Mouse (Mus musculus): ENCODE measurements around the gene Zfp454. TPM values are rescaled to one million over a fixed set of nuclear protein-coding genes. Genes with fewer than 3 reads are reported as not detected.

The Zfp454 gene
- 10.8 and 11.1 TPM in 2 replicates for polyA plus RNA-seq (2015; fragmentation: Nextera tagmentation; extraction: Ambion mirVana)

- peak; percentile 98 for ATAC-seq
- 6% methylated on average over 26 of the region's 26 CpGs for WGBS
- Histone ChIP-seq H3K9me3 (ENCODE audit: control insufficient read depth, low read length) (peaks cover 3% of the 10 kb centered on the region; the same call in 1 of the 2 replicates), H3K9ac (ENCODE audit: low read depth, low read length) (peak within 1 kb of the TSS; percentile 75), H3K4me1 (ENCODE audit: control insufficient read depth, insufficient read depth, low read depth, low read length) (peaks cover 8% of the 10 kb centered on the region), H3K4me3 (ENCODE audit: low read length) (peak within 1 kb of the TSS; percentile 49), H3K27ac (ENCODE audit: low read depth, low read length) (peak within 1 kb of the TSS; percentile 79), H3K36me3 (ENCODE audit: control insufficient read depth, insufficient read depth, low read length) (peaks cover 11% of the 10 kb centered on the region), H3K27me3 (replicated peaks; ENCODE audit: control insufficient read depth, insufficient read depth, low read length) (no peaks in the 10 kb centered on the region), H3K4me2 (ENCODE audit: low read length) (peak within 1 kb of the TSS; percentile 86)
These were observed at the start of gene Zfp454 for GRCm38 (mm10) chr11:50887390-50888128. Zfp454 (minus strand) TSS chr11:50887651.

- H3K27ac ChIP-seq (ENCODE audit: low read depth, low read length) = peak overlapping the region; percentile 64
- no peaks in the 10 kb centered on the region for H3K27me3 ChIP-seq (replicated peaks; ENCODE audit: control insufficient read depth, insufficient read depth, low read length)
- peaks cover 5% of the 10 kb centered on the region for H3K4me1 ChIP-seq (ENCODE audit: control insufficient read depth, insufficient read depth, low read depth, low read length)
- WGBS = 64% methylated on average over 1 of the region's 1 CpGs
- H3K4me3 ChIP-seq (ENCODE audit: low read length) = no peak overlapping the region; the same call in 1 of the 2 replicates
- H3K9ac ChIP-seq (ENCODE audit: low read depth, low read length) = no peak overlapping the region
- H3K9me3 ChIP-seq (ENCODE audit: control insufficient read depth, low read length) = no peaks in the 10 kb centered on the region
- no peaks in the 10 kb centered on the region for H3K36me3 ChIP-seq (ENCODE audit: control insufficient read depth, insufficient read depth, low read length)
- H3K4me2 ChIP-seq (ENCODE audit: low read length) = peak overlapping the region; percentile 88
- ATAC-seq = peak; percentile 43
These were observed 44.6 kb upstream of the Zfp454 start for GRCm38 (mm10) chr11:50932040-50932439.

DNA sequence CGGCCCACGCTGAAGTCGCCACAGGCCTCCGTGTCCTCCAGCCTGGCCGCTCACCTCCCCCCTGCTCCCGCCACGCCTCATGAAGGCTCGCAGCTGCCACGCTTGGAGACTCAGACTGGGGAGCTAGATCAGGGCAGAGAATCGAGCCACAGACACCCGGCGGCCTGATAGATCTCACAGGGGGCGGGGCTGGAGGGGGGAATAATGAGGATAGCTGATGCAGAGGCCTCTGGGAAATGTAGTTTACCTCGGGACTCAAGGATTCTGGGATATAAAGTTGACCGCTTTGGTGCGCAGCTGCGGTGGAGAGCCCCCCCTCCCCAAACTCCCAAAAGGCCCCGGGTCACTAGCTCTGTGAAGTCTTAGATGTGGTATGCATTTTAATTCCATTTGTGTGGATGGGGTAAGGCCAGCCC lies 44.0 kb upstream of the Zfp454 start, which contains the start of gene Zfp354b:
Gene Zfp354b, minus strand, starts transcription at position 183 of the 416 bp plus-strand sequence.
- peak; percentile 96 for ATAC-seq
- Histone ChIP-seq H3K4me2 (ENCODE audit: low read length) (peak within 1 kb of the TSS; percentile 88), H3K4me1 (ENCODE audit: control insufficient read depth, insufficient read depth, low read depth, low read length) (peaks cover 5% of the 10 kb centered on the region), H3K27ac (ENCODE audit: low read depth, low read length) (peak within 1 kb of the TSS; percentile 86), H3K9ac (ENCODE audit: low read depth, low read length) (peak within 1 kb of the TSS; percentile 76), H3K36me3 (ENCODE audit: control insufficient read depth, insufficient read depth, low read length) (no peaks in the 10 kb centered on the region), H3K4me3 (ENCODE audit: low read length) (peak within 1 kb of the TSS; percentile 60), H3K27me3 (replicated peaks; ENCODE audit: control insufficient read depth, insufficient read depth, low read length) (no peaks in the 10 kb centered on the region), H3K9me3 (ENCODE audit: control insufficient read depth, low read length) (no peaks in the 10 kb centered on the region)
- 0% methylated on average over 18 of the region's 18 CpGs for WGBS

GRCm38 (mm10) chr11:50931021-50931420 lies 43.6 kb upstream of the Zfp454 start:
- 2% methylated on average over 16 of the region's 16 CpGs for WGBS
- H3K27me3 ChIP-seq (replicated peaks; ENCODE audit: control insufficient read depth, insufficient read depth, low read length) = no peaks in the 10 kb centered on the region
- no peaks in the 10 kb centered on the region for H3K9me3 ChIP-seq (ENCODE audit: control insufficient read depth, low read length)
- peak overlapping the region; percentile 60 for H3K4me3 ChIP-seq (ENCODE audit: low read length)
- peak overlapping the region; percentile 76 for H3K9ac ChIP-seq (ENCODE audit: low read depth, low read length)
- H3K4me1 ChIP-seq (ENCODE audit: control insufficient read depth, insufficient read depth, low read depth, low read length) = peaks cover 5% of the 10 kb centered on the region
- H3K27ac ChIP-seq (ENCODE audit: low read depth, low read length) = peak overlapping the region; percentile 86
- H3K4me2 ChIP-seq (ENCODE audit: low read length) = peak overlapping the region; percentile 88
- ATAC-seq = peak; percentile 72
- H3K36me3 ChIP-seq (ENCODE audit: control insufficient read depth, insufficient read depth, low read length) = no peaks in the 10 kb centered on the region

- peaks cover 5% of the 10 kb centered on the region for H3K4me1 ChIP-seq (ENCODE audit: control insufficient read depth, insufficient read depth, low read depth, low read length)
- peak overlapping the region; percentile 88 for H3K4me2 ChIP-seq (ENCODE audit: low read length)
- peak overlapping the region; percentile 86 for H3K27ac ChIP-seq (ENCODE audit: low read depth, low read length)
- peak overlapping the region; percentile 60 for H3K4me3 ChIP-seq (ENCODE audit: low read length)
- WGBS = 19% methylated on average over 14 of the region's 14 CpGs
- H3K27me3 ChIP-seq (replicated peaks; ENCODE audit: control insufficient read depth, insufficient read depth, low read length) = no peaks in the 10 kb centered on the region
- no peak for ATAC-seq
- H3K36me3 ChIP-seq (ENCODE audit: control insufficient read depth, insufficient read depth, low read length) = no peaks in the 10 kb centered on the region
- no peaks in the 10 kb centered on the region for H3K9me3 ChIP-seq (ENCODE audit: control insufficient read depth, low read length)
- H3K9ac ChIP-seq (ENCODE audit: low read depth, low read length) = peak overlapping the region; percentile 76
These were observed 43.1 kb upstream of the Zfp454 start for GRCm38 (mm10) chr11:50930469-50931014.

DNA sequence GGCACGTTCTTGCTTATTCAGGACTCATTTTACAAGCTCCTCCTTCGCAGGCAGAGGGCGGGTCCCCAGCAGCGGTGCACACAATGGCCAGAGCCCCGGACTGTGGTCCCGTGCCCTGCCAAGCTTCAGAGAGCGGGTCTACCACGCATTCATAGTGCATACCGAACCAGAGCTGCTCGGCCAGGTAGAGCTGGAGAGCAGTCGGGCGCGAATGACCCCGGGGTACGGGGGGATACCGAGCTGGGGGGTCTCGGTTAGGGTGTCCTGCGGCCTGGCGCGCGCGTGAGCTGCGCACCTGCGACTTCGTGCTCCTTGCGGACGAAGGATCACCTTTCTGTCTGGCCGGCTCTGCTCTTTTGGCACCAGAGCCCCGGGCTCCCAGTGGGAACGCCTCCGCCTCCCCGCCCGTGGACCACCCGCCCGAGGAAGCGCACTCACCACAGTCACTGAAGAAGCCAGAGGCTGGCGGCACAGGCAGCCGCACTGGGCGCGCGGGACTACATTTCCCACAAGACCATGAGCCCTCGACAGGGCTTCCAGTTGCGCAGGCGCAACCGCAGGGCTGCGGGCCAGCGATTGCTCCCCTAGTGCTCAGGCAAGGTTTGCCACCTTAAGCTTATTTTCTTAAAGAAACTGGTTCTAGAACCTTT lies 28.3 kb upstream of the Zfp454 start, which contains the start of gene Zfp2:
Gene Zfp2, minus strand, starts transcription at position 495 of the 650 bp plus-strand sequence.
- Histone ChIP-seq H3K4me1 (ENCODE audit: control insufficient read depth, insufficient read depth, low read depth, low read length) (peaks cover 7% of the 10 kb centered on the region), H3K36me3 (ENCODE audit: control insufficient read depth, insufficient read depth, low read length) (peaks cover 18% of the 10 kb centered on the region), H3K4me2 (ENCODE audit: low read length) (peak within 1 kb of the TSS; percentile 47), H3K9me3 (ENCODE audit: control insufficient read depth, low read length) (peaks cover 19% of the 10 kb centered on the region), H3K9ac (ENCODE audit: low read depth, low read length) (peak within 1 kb of the TSS; percentile 95), H3K4me3 (ENCODE audit: low read length) (peak within 1 kb of the TSS; percentile 91), H3K27ac (ENCODE audit: low read depth, low read length) (peak within 1 kb of the TSS; percentile 95), H3K27me3 (replicated peaks; ENCODE audit: control insufficient read depth, insufficient read depth, low read length) (no peaks in the 10 kb centered on the region)
- ATAC-seq = peak; percentile 98
- WGBS = 0% methylated on average over 47 of the region's 47 CpGs

DNA sequence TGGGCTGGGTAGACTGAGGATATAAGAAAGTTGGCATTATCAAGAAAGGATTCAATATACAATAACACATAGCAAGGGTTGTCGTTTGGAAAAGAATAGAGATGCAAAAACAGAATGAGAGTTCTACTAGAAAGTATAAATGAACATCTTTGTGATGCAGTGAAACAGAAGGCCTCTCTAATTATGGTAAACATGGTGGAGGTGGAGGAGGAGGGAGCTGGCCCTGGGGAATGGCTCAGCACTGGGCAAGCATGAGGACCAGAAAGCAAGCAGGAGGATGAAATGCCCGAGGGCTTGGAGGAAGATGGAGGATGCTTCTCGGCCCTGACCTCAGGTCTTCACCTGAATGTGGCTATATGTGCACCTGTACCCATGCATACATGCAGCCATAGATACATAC lies 27.0 kb upstream of the Zfp454 start:
- H3K9ac ChIP-seq (ENCODE audit: low read depth, low read length) = no peak overlapping the region
- H3K4me1 ChIP-seq (ENCODE audit: control insufficient read depth, insufficient read depth, low read depth, low read length) = peaks cover 7% of the 10 kb centered on the region
- no peak overlapping the region for H3K4me3 ChIP-seq (ENCODE audit: low read length)
- ATAC-seq = no peak
- H3K36me3 ChIP-seq (ENCODE audit: control insufficient read depth, insufficient read depth, low read length) = peaks cover 31% of the 10 kb centered on the region
- peaks cover 26% of the 10 kb centered on the region for H3K9me3 ChIP-seq (ENCODE audit: control insufficient read depth, low read length)
- H3K27ac ChIP-seq (ENCODE audit: low read depth, low read length) = no peak overlapping the region
- H3K4me2 ChIP-seq (ENCODE audit: low read length) = peak overlapping the region; percentile 47; the same call in 1 of the 2 replicates
- WGBS = 94% methylated on average over 3 of the region's 3 CpGs
- H3K27me3 ChIP-seq (replicated peaks; ENCODE audit: control insufficient read depth, insufficient read depth, low read length) = no peaks in the 10 kb centered on the region

- H3K9ac ChIP-seq (ENCODE audit: low read depth, low read length) = no peak overlapping the region
- no peak overlapping the region for H3K4me2 ChIP-seq (ENCODE audit: low read length)
- H3K9me3 ChIP-seq (ENCODE audit: control insufficient read depth, low read length) = peaks cover 29% of the 10 kb centered on the region
- no peak overlapping the region for H3K27ac ChIP-seq (ENCODE audit: low read depth, low read length)
- WGBS = 85% methylated on average over 1 of the region's 1 CpGs
- ATAC-seq = no peak
- H3K4me1 ChIP-seq (ENCODE audit: control insufficient read depth, insufficient read depth, low read depth, low read length) = peaks cover 7% of the 10 kb centered on the region
- H3K36me3 ChIP-seq (ENCODE audit: control insufficient read depth, insufficient read depth, low read length) = peaks cover 43% of the 10 kb centered on the region
- H3K27me3 ChIP-seq (replicated peaks; ENCODE audit: control insufficient read depth, insufficient read depth, low read length) = no peaks in the 10 kb centered on the region
- no peak overlapping the region for H3K4me3 ChIP-seq (ENCODE audit: low read length)
These were observed 25.9 kb upstream of the Zfp454 start for GRCm38 (mm10) chr11:50913301-50913700.

DNA sequence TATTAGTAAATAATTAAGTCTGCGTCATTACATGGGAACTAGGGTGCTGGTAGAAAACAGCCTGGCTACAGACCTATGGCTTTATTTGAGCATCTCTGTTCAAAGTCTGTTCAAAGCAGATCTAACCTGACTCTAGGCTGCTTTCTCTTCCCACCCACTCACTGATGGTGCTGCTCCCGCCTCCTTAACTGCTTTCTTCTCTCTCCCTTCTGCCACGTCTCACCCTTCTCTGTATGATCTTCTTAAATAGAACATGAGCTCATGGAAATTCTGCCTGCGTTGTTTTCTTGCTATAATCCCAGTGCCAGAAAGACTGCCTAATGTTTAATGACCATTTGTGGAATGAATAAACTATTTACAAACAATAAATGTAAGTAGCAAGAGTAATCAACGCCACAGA lies 20.7 kb upstream of the Zfp454 start:
- peaks cover 57% of the 10 kb centered on the region for H3K9me3 ChIP-seq (ENCODE audit: control insufficient read depth, low read length)
- no peaks in the 10 kb centered on the region for H3K27me3 ChIP-seq (replicated peaks; ENCODE audit: control insufficient read depth, insufficient read depth, low read length)
- H3K4me3 ChIP-seq (ENCODE audit: low read length) = no peak overlapping the region
- no peaks in the 10 kb centered on the region for H3K4me1 ChIP-seq (ENCODE audit: control insufficient read depth, insufficient read depth, low read depth, low read length)
- ATAC-seq = no peak
- H3K27ac ChIP-seq (ENCODE audit: low read depth, low read length) = no peak overlapping the region
- 92% methylated on average over 5 of the region's 5 CpGs for WGBS
- H3K4me2 ChIP-seq (ENCODE audit: low read length) = no peak overlapping the region
- H3K36me3 ChIP-seq (ENCODE audit: control insufficient read depth, insufficient read depth, low read length) = peaks cover 92% of the 10 kb centered on the region
- no peak overlapping the region for H3K9ac ChIP-seq (ENCODE audit: low read depth, low read length)
